Mouse (Mus musculus) thymus, postnatal 25 days (tissue): ENCODE measurements around the gene Ankrd45.
"Not testable (repeated sequence)": the region's sequence is repeated elsewhere in the genome, so short reads cannot be mapped to it uniquely, and the experiment has no call there.

Experiments
- DNase-seq: peaks from one replicate; pipeline ENCODE4 v3.0.0; 2022

Ankrd45 gene

DNA sequence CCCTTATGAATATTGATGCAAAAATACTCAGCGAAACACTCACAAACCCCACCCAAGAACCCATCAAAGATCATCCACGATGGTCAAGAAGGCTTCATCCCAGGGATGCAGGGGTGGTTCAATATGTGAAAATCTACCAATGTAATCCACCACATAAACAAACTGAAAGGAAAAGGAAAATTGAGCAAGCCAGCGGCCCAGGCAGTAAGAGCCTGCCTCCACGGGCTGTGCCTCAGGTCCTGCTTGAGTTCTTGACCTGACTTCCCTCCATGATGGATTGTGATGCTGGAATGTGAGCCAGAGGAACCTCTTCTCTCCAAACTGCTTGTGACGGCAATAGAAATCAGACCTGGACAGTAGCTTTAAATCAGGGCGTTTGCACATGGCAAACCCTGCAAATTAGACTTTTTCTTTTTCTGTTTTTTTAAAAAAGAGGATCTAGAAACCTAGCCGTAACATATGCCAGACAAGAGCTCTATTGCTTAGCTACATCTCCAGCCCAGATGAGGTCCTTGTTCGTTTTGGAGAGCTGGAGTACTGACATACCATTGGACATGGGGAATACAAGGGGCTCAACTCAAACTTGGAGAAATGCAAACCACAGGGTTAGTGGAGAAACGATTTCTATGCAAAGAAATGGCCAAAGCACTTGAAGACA, 47.9 kb downstream of the Ankrd45 start:
- DNase-seq: no peak

DNA sequence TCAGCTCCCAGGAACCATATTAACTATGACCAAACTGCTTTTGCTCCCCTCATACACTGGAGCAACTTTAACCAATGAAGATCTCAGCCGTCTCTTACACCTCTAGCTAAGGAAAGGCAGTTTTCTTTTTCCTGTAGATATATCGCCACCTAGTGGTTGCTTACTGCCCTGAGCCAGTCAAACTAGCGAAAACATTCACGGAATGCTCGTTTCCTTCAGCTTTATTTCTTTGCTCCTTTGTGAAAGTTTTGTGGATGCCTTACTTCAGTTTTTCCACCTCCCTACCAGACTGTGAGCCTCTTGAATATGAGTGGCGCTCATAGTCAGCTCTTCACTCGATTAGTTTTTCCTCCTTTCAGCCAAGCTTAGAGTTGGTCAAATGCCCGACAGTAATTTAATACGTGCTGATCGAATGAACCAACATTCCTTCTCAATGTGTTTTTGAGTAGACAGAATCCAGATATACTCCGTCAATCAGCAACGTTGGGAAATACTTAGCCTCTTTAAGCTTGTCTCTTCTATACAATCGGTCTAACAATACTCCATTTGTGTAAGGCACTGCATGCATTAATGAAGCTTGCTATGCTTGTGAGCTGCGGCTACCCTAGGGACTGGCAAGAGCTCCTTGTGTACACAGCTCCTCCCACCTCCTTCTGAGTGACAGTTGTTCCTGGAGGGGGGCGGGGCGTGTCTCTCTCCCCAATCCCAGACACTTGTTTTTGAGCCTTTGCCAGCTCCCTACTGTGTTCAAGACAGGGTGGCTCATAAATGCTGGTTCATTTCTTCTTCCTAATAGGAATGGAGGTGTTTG, 53.3 kb downstream of the Ankrd45 start:
- DNase-seq: peak; percentile 58

DNA sequence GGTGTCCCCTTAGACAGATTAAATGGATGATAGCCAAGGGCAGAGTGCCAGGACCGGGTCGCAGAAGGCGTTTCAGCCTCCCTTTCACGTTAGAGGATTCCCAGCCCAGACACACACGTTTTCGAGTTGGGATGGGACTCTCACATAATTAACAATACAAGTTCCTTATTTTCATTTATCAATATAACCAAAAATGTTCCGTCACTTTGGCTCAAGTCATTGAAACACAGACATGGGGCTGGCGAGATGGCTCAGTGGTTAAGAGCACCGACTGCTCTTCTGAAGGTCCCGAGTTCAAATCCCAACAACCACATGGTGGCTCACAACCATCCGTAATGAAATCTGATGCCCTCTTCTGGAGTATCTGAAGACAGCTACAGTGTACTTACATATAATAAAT, 53.9 kb downstream of the Ankrd45 start:
- not testable (repeated sequence) for DNase-seq

DNA sequence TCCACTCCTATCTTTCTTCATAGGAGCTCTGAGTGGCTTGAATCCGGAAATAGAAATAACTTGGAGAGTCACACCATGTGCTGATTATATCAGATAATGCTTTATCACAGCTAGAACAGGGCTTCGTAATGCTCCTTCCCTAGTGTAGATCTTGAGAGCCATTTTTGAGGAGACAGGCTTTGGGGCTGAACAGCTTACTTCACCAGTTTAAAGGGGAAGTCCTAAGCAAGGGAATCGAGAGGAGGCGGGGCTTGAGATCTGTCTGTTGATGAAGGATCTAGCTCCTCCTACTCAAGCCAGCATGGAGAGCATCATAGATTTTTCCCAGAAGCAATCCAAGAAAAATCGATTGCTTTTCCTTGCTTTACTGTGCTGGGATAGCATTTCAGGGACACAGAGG, 57.4 kb downstream of the Ankrd45 start:
- no peak for DNase-seq

DNA sequence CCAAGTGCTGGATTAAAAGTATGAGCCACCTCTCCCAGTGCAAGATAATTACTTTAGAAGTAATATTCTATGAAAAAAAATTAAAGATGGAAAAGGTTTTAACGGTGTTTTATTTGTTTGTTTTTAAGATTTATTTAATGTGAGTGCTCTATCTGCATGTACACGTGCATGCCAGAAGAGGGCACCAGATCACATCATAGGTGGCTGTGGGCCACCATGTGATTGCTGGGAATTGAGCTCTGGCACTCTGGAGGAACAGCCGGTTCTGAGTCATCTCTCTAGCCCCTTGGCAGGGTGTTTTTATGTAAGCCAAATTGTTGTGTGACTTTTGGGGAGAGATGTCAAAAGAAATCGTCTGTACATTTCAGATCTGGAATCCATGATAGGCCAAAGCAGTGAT, 72.0 kb downstream of the Ankrd45 start:
- DNase-seq: peak; percentile 47

- no peak for DNase-seq
Observed at GRCm38 (mm10) chr1:161219816-161220215, 77.3 kb downstream of the Ankrd45 start.
